ENCODE assay signal across 20 mouse cellular contexts in genomic region chr17:42090764-42091452, GRCm38 (mm10).
A peak's percentile ranks its signal among the peaks of the same experiment; 100 is the strongest.
DNase-seq lines count a peak whose midpoint lies in the region; ATAC-seq lines count a peak whose summit lies in the region.
"Had no signal": no experiment of that assay in that cellular context is flagged by ENCODE, and none has a peak within 500 bp of the region (broad histone marks: within the 10 kb centered on the region; RNA-seq: fewer than 3 reads in every experiment).

No protein-coding gene starts in this region.

- H3K4me1 ChIP-seq in hindbrain, embryonic 16.5 days (ENCODE audit: control insufficient read depth, insufficient read depth, low read depth, low read length): no peaks in the 10 kb centered on the region
- H3K4me1 ChIP-seq in hindbrain, embryonic 14.5 days (replicated peaks; ENCODE audit: control insufficient read depth, insufficient read depth, low read length): no peaks in the 10 kb centered on the region
- 0 out of 2 replicates have a peak, but pooled peaks cover 2% of the 10 kb centered on the region for H3K4me1 ChIP-seq in neural tube, embryonic 15.5 days
- H3K4me1 ChIP-seq: embryonic facial prominence, embryonic 13.5 days; forebrain, embryonic 15.5 days; hindbrain, embryonic 12.5 days; kidney, embryonic 15.5 days; limb, embryonic 13.5 days; lung, embryonic 15.5 days; neural tube, embryonic 13.5 days had no signal

- ATAC-seq in hindbrain, embryonic 16.5 days: peak; percentile 61; the same call in 1 of the 2 replicates
- no peak for ATAC-seq in hindbrain, embryonic 14.5 days (ENCODE audit: low FRiP score)
- ATAC-seq in neural tube, embryonic 15.5 days (ENCODE audit: low FRiP score): peak; percentile 45; the same call in 1 of the 2 replicates
- ATAC-seq: forebrain, embryonic 15.5 days; intestine, postnatal 0 days had no signal

- H3K27ac ChIP-seq in hindbrain, embryonic 16.5 days (ENCODE audit: low read depth, low read length): no peak overlapping the region
- no peak overlapping the region for H3K27ac ChIP-seq in hindbrain, embryonic 14.5 days
- H3K27ac ChIP-seq in neural tube, embryonic 15.5 days (replicated peaks): no peak overlapping the region
- H3K27ac ChIP-seq: embryonic facial prominence, embryonic 13.5 days; forebrain, embryonic 15.5 days; hindbrain, embryonic 12.5 days; kidney, embryonic 15.5 days; limb, embryonic 13.5 days; liver, embryonic 14.5 days; lung, embryonic 15.5 days; neural tube, embryonic 13.5 days had no signal

- H3K4me2 ChIP-seq in hindbrain, embryonic 16.5 days (ENCODE audit: low read length): no peak overlapping the region
- no peak overlapping the region for H3K4me2 ChIP-seq in hindbrain, embryonic 14.5 days (replicated peaks)
- H3K4me2 ChIP-seq in neural tube, embryonic 15.5 days: no peak overlapping the region
- H3K4me2 ChIP-seq: embryonic facial prominence, embryonic 13.5 days; forebrain, embryonic 15.5 days; hindbrain, embryonic 12.5 days; kidney, embryonic 15.5 days; limb, embryonic 13.5 days; lung, embryonic 15.5 days; neural tube, embryonic 13.5 days had no signal

- no peak overlapping the region for H3K9ac ChIP-seq in hindbrain, embryonic 16.5 days (ENCODE audit: low read depth, low read length)
- no peak overlapping the region for H3K9ac ChIP-seq in hindbrain, embryonic 14.5 days
- H3K9ac ChIP-seq in neural tube, embryonic 15.5 days (replicated peaks): no peak overlapping the region
- H3K9ac ChIP-seq: embryonic facial prominence, embryonic 13.5 days; forebrain, embryonic 15.5 days; hindbrain, embryonic 12.5 days; kidney, embryonic 15.5 days; limb, embryonic 13.5 days; liver, embryonic 14.5 days; lung, embryonic 15.5 days; neural tube, embryonic 13.5 days had no signal

- no peaks in the 10 kb centered on the region for H3K36me3 ChIP-seq in hindbrain, embryonic 16.5 days (ENCODE audit: control insufficient read depth, insufficient read depth, low read length)
- H3K36me3 ChIP-seq in hindbrain, embryonic 14.5 days (replicated peaks; ENCODE audit: control insufficient read depth, insufficient read depth): no peaks in the 10 kb centered on the region
- no peaks in the 10 kb centered on the region for H3K36me3 ChIP-seq in neural tube, embryonic 15.5 days
- H3K36me3 ChIP-seq: embryonic facial prominence, embryonic 13.5 days; forebrain, embryonic 15.5 days; G1E; hindbrain, embryonic 12.5 days; kidney, embryonic 15.5 days; limb, embryonic 13.5 days; lung, embryonic 15.5 days; neural tube, embryonic 13.5 days had no signal

- H3K9me3 ChIP-seq in hindbrain, embryonic 16.5 days (ENCODE audit: control insufficient read depth, low read length): no peaks in the 10 kb centered on the region
- no peaks in the 10 kb centered on the region for H3K9me3 ChIP-seq in hindbrain, embryonic 14.5 days (ENCODE audit: control insufficient read depth, low read length)
- no peaks in the 10 kb centered on the region for H3K9me3 ChIP-seq in neural tube, embryonic 15.5 days (replicated peaks)
- H3K9me3 ChIP-seq: embryonic facial prominence, embryonic 13.5 days; forebrain, embryonic 15.5 days; hindbrain, embryonic 12.5 days; kidney, embryonic 15.5 days; limb, embryonic 13.5 days; lung, embryonic 15.5 days; neural tube, embryonic 13.5 days had no signal

- DNase-seq in cerebellum, adult 18-20 months: peak; percentile 6 to 7
- DNase-seq in cerebellum, postnatal 4 days (ENCODE audit: low spot score in 2 of 2): no peak
- DNase-seq in hindbrain, embryonic 14.5 days (ENCODE audit: low spot score): no peak
- peak; percentile 5 for DNase-seq in right cerebral cortex, adult 18-20 months
- no peak for DNase-seq in right cerebral cortex, postnatal 4 days
- no peak for DNase-seq in lung, postnatal 14 days
- DNase-seq: adrenal gland, postnatal 36 days; thymus, postnatal 14 days had no signal

- H3K27me3 ChIP-seq in hindbrain, embryonic 16.5 days (replicated peaks; ENCODE audit: control insufficient read depth, insufficient read depth, low read length): no peaks in the 10 kb centered on the region
- H3K27me3 ChIP-seq in hindbrain, embryonic 14.5 days (ENCODE audit: control insufficient read depth, insufficient read depth, low read length): no peaks in the 10 kb centered on the region
- no peaks in the 10 kb centered on the region for H3K27me3 ChIP-seq in neural tube, embryonic 15.5 days (replicated peaks)
- H3K27me3 ChIP-seq: embryonic facial prominence, embryonic 13.5 days; forebrain, embryonic 15.5 days; hindbrain, embryonic 12.5 days; kidney, embryonic 15.5 days; limb, embryonic 13.5 days; lung, embryonic 15.5 days; neural tube, embryonic 13.5 days had no signal

- WGBS in hindbrain, embryonic 16.5 days: 62% methylated on average over 2 of the region's 2 CpGs
- 61% methylated on average over 2 of the region's 2 CpGs for WGBS in hindbrain, embryonic 14.5 days
- WGBS in neural tube, embryonic 15.5 days: 63% methylated on average over 2 of the region's 2 CpGs

- no peak overlapping the region for H3K4me3 ChIP-seq in hindbrain, embryonic 16.5 days (ENCODE audit: low read length)
- H3K4me3 ChIP-seq in hindbrain, embryonic 14.5 days (replicated peaks; ENCODE audit: low read length): no peak overlapping the region
- H3K4me3 ChIP-seq in neural tube, embryonic 15.5 days (replicated peaks): no peak overlapping the region
- H3K4me3 ChIP-seq: embryonic facial prominence, embryonic 13.5 days; forebrain, embryonic 15.5 days; hindbrain, embryonic 12.5 days; kidney, embryonic 15.5 days; limb, embryonic 13.5 days; lung, embryonic 15.5 days; neural tube, embryonic 13.5 days had no signal

Comparison
In these comparisons a context has a peak if more than half of its experiments do, and no peak if none do; other contexts are left out.
1. DNase-seq: peak in cerebellum, adult 18-20 months (2 of 2) and right cerebral cortex, adult 18-20 months (single experiment); none in cerebellum, postnatal 4 days (0 of 2), hindbrain, embryonic 14.5 days (single experiment), right cerebral cortex, postnatal 4 days (single experiment) and lung, postnatal 14 days (single experiment).